Mouse (Mus musculus) left cerebral cortex, postnatal 4 days (tissue): ENCODE results near the gene Pcbp1. TPM values are rescaled to one million over a fixed set of nuclear protein-coding genes. Genes with fewer than 3 reads are reported as not detected.
"Not testable (repeated sequence)": the region's sequence is repeated elsewhere in the genome, so short reads cannot be mapped to it uniquely, and the experiment has no call there.

Experiments
- DNase-seq: peaks from one replicate; pipeline ENCODE4 v3.0.0-alpha.2; 2022
- intact Hi-C: fragments of 180-260 bp; cut with DNase I; formaldehyde crosslinking; loops from one replicate; pipeline ENCODE4 v1.15.1; 2025
- total RNA-seq, 2 experiments: library from RNA; stranded (reverse); gene quantifications; 2 replicates each; pipeline ENCODE4 v1.2.3; 2021

Pcbp1 gene
- total RNA-seq, 2 experiments from 2014 or later, result 206 to 208 TPM

DNA sequence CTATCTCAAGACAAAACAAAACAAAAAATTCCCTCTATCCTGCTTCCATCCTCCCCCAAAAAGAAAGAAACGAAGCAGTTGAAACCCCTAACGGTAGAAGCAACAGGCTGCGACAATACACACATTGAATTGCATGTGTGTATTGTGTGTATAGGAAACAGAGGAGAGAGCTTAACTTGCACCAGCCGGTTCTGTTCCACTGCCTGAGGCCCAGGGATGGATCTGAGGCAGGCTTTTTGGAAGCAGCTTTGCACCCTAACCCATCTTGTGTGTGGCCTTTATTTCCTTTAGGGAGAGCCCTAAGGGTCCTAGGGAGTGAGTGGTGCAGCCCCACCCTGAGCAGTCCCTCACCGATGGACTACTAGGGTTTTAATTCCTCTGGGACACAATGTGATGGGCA is 29.5 kb downstream of the Pcbp1 start:
- no peak for DNase-seq
- intact Hi-C loops, result no loop called here

DNA sequence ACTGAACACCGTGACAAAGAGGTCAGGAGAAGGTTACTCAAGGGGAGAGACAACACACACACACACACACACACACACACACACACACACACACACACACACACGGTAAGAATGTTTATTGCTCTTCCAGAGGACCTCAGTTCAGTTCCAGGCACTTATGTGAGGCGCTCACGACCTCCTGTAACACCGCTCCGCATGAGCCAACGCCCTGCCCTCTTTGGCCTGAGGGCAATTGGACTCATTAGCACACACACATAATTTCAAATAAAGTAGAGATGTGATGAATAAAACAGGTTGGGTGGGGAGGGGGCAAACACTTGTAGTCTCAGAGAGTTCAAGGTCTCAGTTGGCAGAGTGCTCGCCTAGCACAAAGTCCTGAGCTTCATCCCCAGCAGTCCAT is 30.0 kb downstream of the Pcbp1 start:
- DNase-seq, result no peak
- intact Hi-C loops, result no loop called here

DNA sequence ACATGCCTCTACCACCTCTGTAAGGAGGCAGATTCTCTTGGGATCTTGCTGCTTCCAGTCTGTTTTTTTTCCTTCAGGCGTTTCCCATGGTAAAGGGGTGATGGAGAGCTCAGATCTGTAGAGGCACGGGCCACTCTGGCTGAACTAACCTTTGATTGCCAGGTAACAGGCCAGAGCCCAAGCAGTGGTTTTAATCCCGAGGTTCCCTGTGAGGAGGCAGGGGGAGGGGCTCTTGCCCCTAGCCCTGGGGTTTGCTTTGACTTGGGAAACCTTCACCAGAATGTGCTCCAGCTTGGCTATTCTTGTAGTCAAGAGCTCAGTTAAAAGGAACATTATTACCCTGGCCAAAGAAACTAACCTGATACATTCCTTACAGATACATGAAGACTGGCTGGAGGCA is 30.5 kb downstream of the Pcbp1 start:
- DNase-seq, result no peak
- intact Hi-C loops, result no loop called here

DNA sequence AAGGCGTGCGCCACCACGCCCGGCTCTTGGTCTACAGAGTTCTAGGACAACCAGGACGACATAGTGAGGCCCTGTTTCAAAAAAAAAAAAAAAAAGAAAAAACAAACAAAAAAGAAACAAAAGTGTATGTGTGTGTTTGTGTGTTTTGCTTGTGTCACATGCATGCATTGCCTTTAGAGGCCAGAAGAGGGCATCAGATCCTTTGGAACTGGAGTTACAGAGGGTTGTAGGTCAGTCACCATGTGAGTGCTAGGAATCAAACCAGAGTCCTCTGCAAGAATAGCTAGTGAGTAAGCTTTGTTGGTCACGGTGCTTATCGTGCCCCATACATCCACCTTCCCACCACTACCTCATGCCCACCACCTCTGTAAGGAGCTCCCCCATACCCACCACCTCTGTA is 31.4 kb downstream of the Pcbp1 start:
- DNase-seq, result no peak
- intact Hi-C loops, result no loop called here

DNA sequence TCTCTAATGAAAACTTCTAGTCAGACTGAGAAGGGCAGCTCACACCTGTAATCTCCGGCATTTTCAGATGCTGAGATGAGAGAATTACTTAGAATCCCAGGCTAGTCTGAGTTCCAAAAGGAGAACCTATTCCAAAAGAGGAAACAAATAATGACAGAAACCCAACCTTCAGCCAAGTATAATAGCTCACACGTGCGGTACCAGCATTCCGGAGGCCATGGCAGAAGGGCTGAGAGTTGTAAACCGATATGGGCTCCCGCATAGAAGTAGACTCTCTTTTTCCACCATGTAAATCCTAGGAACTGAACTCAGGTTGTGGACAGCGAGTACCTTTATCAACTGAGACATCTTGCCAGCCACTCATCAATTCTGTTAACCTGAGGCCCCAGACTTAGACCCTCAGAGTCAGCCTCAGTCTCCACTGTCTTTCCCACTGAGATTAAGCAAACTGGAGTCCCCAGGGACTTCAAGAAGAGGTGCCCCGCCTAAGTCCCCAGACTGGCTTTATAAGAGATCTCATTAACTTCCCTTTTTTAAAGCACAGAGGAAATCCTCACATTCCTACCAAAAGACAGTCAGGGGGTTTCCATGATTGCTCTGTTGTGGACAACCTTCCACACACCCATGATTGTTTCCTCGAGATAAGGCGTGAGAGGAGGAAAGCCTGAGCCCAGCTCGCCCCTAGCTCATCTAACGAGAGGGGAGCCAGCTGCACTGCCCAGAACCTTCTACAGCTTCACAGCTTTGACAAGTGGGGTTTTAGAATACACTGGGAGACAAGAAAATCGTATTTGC is 32.5 kb downstream of the Pcbp1 start:
- intact Hi-C loops, result no loop called here
- no peak for DNase-seq

DNA sequence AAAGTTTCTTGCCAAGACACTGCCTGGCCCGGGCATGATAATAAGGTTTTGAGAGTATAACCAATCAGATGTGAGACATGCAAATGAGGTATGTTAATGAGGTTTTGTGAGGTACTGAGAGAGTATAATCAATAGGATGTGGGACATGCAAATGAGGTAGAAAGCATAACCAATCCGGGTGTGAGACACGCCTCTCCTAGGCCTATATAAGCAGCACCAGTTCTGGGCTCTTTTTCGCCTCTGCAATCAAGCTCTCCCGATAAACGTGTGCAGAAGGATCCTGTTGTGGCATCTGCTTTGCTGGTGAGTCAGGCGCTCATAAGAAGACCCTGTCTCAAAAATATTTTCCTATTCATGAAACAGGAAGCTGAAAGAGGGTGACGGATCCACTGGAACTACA is 35.7 kb downstream of the Pcbp1 start:
- DNase-seq, intact Hi-C loops: not testable (repeated sequence)

DNA sequence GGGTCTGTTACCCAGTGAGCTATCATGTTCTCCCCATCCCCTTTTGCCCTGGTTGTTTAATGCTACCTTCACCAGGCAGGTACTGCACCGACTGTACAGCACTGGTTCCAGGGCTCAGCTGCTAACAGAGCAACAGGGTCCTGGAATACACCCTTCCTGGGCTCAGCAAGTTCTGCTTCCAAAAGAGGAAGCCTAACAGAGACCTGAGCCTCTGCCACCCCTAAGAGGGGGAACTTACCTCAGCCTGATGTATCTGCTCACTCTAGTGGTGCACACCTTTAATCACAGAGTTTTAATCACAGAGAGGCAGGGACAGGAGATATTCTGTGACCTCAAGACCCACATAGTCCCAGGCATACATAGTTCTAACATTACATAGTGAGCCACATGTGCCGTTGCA is 36.2 kb downstream of the Pcbp1 start:
- intact Hi-C loops, result loop anchor here (5.0 kb wide), 1 partner anchor 32 kb away; no protein-coding TSS in a partner anchor
- no peak for DNase-seq

DNA sequence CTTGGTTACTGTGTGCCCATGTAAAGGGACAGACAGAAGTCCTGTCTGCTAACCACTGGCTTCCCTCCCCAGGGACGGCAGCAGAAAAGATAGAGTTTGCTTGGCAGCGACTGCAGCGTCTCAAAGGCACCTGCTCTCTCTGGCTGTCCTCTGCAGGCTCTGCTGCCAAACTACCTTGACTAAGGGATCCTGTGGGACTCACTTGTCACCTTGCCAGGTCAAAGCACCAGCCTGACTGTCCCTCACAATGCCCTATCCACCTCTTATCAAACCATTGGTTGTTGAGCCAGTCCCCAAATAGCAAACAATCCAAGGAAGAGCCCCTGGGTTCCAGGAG is 38.0 kb downstream of the Pcbp1 start:
- intact Hi-C loops, result loop anchor here (5.0 kb wide), 1 partner anchor 34 kb away; no protein-coding TSS in a partner anchor
- DNase-seq, result peak; percentile 86

DNA sequence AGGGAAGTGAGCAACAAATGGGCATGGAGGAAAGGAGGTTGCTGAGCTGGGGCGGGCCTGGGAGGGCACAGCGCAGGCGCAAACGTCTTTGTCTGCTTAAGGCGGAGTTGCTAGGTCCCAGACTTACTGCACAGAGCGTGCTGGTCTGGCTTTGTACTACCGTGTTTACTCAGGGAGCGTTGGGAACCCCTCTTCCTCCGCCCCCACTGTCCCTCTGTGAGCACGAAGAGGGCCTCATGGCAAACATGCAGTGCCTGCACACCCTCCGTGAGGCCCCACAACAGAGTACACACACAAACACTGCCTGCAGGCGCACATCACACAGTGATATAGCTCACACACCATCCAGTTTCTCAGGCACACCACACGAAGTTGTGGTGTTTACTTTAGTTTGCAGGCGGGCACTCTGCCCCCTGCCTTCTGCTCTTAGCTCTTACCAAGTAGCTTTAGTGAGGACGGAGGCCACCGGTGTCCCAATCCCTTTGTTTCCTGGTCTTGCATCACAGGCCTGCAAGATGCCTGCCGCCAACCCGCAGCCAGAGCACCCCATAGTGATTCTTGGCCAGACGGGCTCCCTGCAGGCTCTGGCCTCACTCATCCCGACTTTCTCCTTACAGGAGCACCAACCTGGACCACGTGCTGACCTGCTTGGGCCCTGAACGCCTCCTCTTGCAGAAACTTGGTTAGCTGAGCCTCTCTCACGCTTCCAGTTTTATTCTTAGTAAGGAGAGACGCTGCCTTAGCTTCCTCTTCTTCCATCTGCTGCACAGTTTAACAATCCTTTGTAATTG is 38.6 kb downstream of the Pcbp1 start:
- peak; percentile 81 for DNase-seq
- intact Hi-C loops, result loop anchor here (5.0 kb wide), 1 partner anchor 35 kb away; no protein-coding TSS in a partner anchor

DNA sequence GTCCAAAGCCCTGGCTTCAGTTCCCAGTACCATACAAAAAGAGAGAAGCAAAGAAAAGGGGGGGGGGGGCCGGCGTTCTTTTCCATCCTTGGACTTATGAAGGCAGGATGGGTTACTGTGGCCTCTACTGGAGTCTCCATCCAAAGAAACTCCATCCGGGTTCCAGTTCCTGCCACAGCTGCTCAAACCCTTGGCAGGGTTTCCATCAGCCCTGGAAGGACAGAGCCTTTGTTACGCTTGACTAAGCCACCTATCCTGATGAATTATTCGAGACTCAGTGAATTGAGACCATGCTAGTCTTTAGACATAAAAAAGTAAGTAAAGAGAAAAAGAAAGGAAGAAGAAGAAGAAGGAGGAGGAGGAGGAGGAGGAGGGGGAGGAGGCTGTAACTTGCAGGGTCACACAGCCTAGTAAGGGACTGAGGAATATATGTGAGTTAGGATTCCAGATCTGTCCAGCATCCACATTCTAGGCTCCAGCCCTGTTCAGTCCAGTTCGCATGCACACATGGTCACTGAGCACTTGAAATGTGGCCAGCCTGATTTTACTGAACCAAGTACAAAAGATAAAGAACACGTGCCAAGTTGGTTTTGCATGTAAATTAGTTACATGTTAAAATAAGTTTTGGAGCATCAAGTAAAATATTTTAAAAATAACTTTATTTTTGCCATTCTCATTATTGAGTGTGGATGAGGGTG is 40.0 kb downstream of the Pcbp1 start:
- intact Hi-C loops, result loop anchor here (5.0 kb wide), 1 partner anchor 36 kb away; no protein-coding TSS in a partner anchor
- DNase-seq, result peak; percentile 64

DNA sequence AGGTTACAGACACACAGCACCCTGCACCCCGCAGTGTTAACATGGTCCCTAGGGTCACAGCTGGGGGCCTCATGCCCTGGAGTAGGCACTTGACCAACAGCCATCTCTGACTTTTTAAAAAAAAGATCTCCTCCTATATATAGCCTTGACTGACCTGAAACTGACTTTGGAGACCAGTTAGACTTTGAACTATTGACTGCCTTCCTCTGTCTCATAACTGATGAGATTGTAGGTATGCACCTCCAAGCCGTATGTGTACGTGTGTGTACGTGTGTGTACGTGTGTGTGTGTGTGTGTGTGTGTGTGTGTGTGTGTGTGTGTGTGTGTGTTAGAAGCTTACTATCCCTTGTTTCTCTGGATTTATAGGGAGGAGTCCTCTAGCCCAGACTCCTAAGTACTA is 44.2 kb downstream of the Pcbp1 start:
- no peak for DNase-seq
- intact Hi-C loops, result no loop called here

DNA sequence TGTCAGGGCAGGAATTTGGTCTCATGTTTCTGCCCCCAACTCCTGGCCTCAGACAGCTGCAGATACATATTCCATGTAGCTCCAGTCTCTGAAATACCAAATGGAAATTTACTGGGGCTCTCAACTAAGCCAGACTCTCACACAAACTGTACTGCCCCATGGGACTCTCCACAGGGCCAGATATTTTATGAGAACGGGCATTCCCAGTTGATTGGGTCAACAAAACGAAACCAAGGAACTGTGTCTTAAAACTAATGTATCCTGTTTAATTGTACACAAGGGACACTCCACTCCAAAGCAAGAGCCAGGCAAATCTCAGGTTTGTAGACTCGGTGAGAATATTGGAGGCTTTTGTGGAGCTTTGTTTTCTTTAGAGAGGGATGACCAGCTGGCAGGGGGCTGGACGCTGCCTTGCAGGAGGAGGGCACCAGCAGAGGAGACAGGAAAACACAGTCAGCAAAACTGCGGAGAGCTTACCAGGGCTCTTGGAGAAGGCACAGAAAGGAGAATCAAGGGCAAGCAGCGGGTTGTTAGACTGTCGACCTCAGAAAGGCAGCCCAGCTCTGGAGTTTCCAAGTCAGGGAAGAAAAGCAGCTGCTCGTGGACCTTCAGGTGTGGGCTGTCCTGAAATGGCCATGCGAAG is 45.8 kb downstream of the Pcbp1 start:
- DNase-seq, result peak; percentile 28
- intact Hi-C loops, result no loop called here

DNA sequence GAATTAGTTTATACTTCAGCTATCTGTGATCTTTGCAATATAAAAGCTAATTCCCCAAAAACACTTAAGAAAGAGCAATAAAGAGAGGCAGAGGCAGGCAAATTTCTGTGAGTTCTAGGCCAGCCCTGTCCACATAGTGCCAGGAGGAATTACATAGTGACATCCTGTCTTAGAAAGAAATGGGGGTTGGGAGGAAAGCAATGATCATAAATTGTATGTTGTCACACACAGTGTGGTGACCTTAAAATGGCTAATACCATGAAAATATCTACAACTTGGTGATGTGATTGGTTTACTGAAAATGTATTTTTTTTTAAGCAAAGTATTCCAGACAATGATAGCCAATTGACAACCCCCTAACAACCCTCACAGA is 46.3 kb downstream of the Pcbp1 start:
- DNase-seq, result no peak

DNA sequence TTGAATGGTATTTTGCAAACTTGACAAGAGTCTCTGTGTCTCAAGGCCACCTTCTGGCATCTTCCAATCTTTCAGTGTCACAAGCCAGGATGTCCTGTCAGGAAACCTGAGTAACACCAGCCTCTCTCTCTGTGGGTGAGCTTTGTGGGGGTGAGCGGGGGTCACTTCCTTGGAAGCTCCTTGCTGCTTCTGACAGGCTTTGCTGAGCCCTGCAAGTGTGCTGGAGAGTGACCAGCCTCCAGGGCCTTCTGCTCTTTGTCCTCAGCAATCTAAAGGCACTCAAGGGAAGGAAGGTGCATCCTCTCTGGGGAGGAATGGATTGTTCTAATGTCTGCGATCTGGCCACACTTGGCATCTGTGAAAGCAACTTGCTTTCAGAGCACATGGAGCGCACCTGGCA is 46.8 kb downstream of the Pcbp1 start:
- intact Hi-C loops, result no loop called here
- DNase-seq, result no peak

More for the DNA sequence above, 46.3 kb downstream of the Pcbp1 start:
- intact Hi-C loops, result no loop called here

DNA sequence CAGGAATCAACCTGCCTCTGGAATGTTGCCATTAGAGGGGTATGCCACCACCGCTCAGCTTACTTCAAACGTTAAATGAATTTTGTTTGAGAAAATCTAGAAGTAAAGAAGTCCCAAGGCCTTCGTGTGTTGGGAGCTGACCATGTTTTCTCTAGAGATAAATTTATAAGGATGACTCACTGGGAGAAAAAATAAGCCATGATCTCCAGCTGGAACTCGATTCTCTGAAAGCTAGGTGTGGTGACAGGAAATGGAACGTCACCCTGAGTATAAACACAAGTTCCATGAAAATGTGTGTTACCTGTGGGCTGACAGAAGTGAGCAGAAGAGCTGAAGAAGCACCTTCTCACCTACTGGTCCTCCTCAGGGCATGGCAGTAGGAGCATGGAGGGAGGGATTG is 49.2 kb downstream of the Pcbp1 start:
- no peak for DNase-seq
- intact Hi-C loops, result no loop called here

DNA sequence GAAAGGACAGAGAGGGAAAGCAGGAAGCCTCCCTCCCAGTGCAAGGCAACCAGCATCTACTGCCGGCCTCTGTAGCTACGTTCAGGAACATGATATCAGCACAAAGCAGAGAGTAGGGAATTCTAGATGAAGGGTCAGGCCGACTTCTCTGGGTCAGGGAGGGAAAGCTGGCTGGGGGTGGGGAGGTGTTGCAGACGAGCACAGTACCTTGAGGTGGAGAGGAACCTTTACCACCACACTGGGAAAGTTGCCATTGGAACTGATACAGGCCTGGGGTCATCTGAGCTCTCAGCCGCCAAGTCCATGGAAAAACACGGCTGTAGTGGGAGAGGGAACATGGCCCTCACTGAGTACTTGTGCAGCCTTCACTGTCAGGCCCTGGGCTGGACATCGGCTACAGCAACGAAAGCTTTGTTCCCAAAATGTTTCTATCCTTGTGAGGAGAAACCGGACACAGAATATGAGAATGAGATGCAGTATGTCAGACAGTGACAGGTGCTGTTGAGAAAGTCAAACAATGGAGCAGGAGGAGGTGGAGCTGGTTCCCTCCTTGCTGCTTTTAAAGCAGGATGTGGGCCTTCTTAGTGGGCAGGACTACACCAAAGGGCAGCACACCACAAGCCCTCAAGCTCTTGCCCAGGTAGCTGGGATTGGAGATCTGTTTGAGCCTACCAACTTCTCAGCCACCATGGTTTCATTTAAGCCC is 50.5 kb downstream of the Pcbp1 start:
- DNase-seq, result no peak
- intact Hi-C loops, result no loop called here

DNA sequence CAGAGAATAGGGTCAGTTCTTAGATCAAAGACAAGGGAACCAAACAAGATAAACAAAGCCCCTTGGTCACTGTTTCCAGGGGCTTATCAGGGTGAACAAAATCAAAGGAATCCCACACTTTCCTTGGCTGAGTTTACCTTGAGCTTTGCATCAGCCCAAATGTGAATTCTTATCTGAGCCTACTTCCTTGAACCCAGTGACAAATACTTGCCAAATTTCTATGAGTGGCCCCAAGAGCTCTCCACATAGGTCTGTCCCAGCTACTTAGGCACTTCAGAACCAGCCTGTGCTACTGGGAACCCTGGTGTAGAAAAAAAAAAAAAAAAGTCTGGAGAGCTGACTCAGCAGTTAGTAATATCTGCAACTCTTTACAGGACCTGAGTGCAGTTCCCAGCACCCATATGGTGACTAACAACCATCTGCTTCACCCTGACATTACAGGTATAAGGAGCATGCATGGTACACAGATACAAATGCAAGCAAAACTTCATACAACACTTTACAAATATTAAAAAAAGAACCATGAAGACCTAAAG is 51.4 kb downstream of the Pcbp1 start:
- no peak for DNase-seq
- intact Hi-C loops, result loop anchor here (5.0 kb wide), 1 partner anchor 48 kb away; no protein-coding TSS in a partner anchor
